Mouse (Mus musculus) liver, embryonic 14.5 days (tissue): ENCODE results near the gene Hist1h4f. TPM values are rescaled to one million over a fixed set of nuclear protein-coding genes. Genes with fewer than 3 reads are reported as not detected.

Experiments
- ATAC-seq: fragments of 200-750 bp; cut with Nextera tagmentation; 2 replicates; pipeline ENCODE4 v1.8.0; 2017; ENCODE audit warnings: moderate number of reproducible peaks, mild to moderate bottlenecking, moderate library complexity; ENCODE audit not compliant: insufficient read depth
- DNase-seq, 3 experiments: peaks; one replicate each; pipeline ENCODE4 v3.0.0-alpha.2; 2012 to 2013; ENCODE audit warnings: low read depth in 3 of 3, low spot score in 3 of 3
- H3K27ac ChIP-seq: fragments of 300-500 bp; sonication (generic); 2 replicates; pipeline ENCODE4 v1.5.1; 2014; ENCODE audit warnings: moderate library complexity, mild to moderate bottlenecking, control low read depth, inconsistent platforms
- H3K27me3 ChIP-seq: fragments of 300-500 bp; sonication (generic); 2 replicates; pipeline ENCODE4 v1.6.1; 2014; ENCODE audit warnings: mild to moderate bottlenecking, low read length, moderate library complexity; ENCODE audit not compliant: control insufficient read depth, insufficient read depth
- H3K36me3 ChIP-seq: fragments of 300-500 bp; sonication (generic); replicated peaks from 2 replicates; pipeline ENCODE4 v1.6.1; 2014; ENCODE audit warnings: low read depth; ENCODE audit not compliant: control insufficient read depth, insufficient read depth
- H3K4me1 ChIP-seq, 2 experiments: fragments of 200-500 bp in 1 of 2; fragments of 300-500 bp in 1 of 2; sonication (generic) in 1 of 2; replicated peaks; 2 replicates each; pipeline ENCODE4 v1.6.1; 2012 to 2014; ENCODE audit warnings: antibody characterized with exemption in 1 of 2, inconsistent platforms in 1 of 2, low read length in 1 of 2; ENCODE audit not compliant: control insufficient read depth in 2 of 2, insufficient read depth in 2 of 2
- H3K4me2 ChIP-seq: fragments of 300-500 bp; sonication (generic); 2 replicates; pipeline ENCODE4 v1.6.1; 2014; ENCODE audit warnings: low read depth, mild to moderate bottlenecking, control low read depth, moderate library complexity
- H3K4me3 ChIP-seq, 2 experiments: fragments of 200-500 bp in 1 of 2; fragments of 300-500 bp in 1 of 2; sonication (generic) in 1 of 2; 2 replicates each; pipeline ENCODE4 v1.5.1; 2012 to 2014; ENCODE audit warnings: low read depth in 2 of 2, low read length in 2 of 2, mild to moderate bottlenecking in 2 of 2, control low read depth in 1 of 2, inconsistent platforms in 1 of 2, moderate library complexity in 1 of 2; ENCODE audit not compliant: insufficient read depth in 1 of 2
- H3K9ac ChIP-seq: fragments of 300-500 bp; sonication (generic); replicated peaks from 2 replicates; pipeline ENCODE4 v1.6.1; 2014; ENCODE audit warnings: mild to moderate bottlenecking, control low read depth, moderate library complexity
- H3K9me3 ChIP-seq: fragments of 300-500 bp; sonication (generic); 2 replicates; pipeline ENCODE4 v1.6.1; 2016; ENCODE audit warnings: low read length, mixed read lengths; ENCODE audit not compliant: control insufficient read depth
- CTCF ChIP-seq: IDR thresholded peaks from 2 replicates; pipeline ENCODE4 v1.5.1; 2016; ENCODE audit warnings: antibody characterized with exemption, low read depth, control low read depth
- EP300 ChIP-seq: IDR thresholded peaks from 2 replicates; pipeline ENCODE4 v1.6.1; 2016; ENCODE audit warnings: antibody characterized with exemption, low read depth
- WGBS: fragments of 180-500 bp; shearing (Covaris S2); extraction: QIAGEN DNeasy Blood & Tissue Kit; methylation state at CpG from one replicate; pipeline ENCODE4 v1.1.7; 2014; ENCODE audit not compliant: insufficient replicate concordance; 5-methylcytosine and 5-hydroxymethylcytosine counted together
- microRNA-seq: library from miRNA; unstranded; fragments of <30 nt; microRNA quantifications from one replicate; pipeline ENCODE4, GENCODE M21; 2016
- polyA plus RNA-seq, 2 experiments: library from polyadenylated mRNA; depleted of rRNA in 1 of 2; stranded (reverse) in 1 of 2; unstranded in 1 of 2; fragments of >200 nt; fragmentation: Nextera tagmentation in 1 of 2; extraction: Ambion mirVana in 1 of 2; gene quantifications; 2 replicates each; pipeline versions ENCODE4 v1.2.1 to v1.2.3; 2012 to 2014

Gene Hist1h4f
- polyA plus RNA-seq, 2 experiments: 0.75 to 17.8 TPM

DNA sequence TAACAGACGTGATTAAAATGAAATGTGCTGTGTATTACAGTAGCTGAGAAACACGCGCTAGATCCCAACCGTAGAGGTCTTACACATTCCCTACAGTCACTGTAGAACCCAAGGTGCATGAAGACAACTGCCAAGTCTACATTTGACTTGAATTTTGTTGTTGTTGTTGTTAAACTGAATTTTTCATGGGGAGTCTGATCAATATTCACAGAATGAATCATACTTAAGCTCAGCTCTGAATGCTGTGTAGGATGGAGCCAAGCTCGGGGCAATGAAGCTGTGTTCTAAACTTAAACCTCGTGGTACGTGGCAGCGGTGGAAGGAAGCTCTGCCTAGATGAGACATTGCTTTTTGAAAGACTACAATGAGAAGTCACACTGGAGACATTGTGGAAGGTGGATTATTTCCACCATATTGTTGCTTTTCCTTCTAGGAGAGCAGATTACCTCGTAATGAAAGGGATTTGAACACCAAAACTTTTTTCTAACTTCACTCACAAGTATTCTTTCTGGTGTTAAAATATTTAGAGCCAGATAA is 49.3 kb downstream of the Hist1h4f start:
- no peak for DNase-seq
- Histone ChIP-seq H3K9me3 (no peaks in the 10 kb centered on the region), H3K4me3 (peak overlapping the region; percentile 27 to 32), H3K27me3 (no peaks in the 10 kb centered on the region), H3K9ac (peak overlapping the region; percentile 54), H3K27ac (0 out of 2 replicates have a peak overlapping the region, but pooled peaks have one; percentile 22), H3K36me3 (no peaks in the 10 kb centered on the region), H3K4me2 (peak overlapping the region; percentile 61), H3K4me1 (peaks cover 26 to 44% of the 10 kb centered on the region in 2 experiments)
- TF ChIP-seq EP300: no peak
- no peak for TF ChIP-seq CTCF
- no peak for ATAC-seq
- 20% methylated on average over 9 of the region's 9 CpGs for WGBS

DNA sequence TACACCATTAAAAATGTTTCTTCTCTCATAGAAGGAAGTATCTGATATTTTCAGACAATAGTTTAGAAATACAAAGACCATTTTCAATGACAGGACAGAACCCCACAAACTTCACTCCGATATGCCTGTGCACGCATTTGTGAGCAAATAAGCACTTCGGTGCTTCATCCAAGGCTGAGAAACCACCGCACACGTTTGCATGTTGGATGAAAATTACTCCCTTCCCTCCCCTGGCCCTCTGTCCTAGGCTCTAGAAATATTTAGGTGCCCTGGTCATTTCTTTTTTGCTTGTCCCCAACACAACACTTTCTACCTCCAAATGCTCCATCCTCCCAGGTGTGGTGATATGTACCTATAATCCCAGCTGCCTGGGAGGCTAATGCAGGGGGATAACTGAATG is 49.9 kb downstream of the Hist1h4f start:
- Histone ChIP-seq H3K9ac (peak overlapping the region; percentile 54), H3K9me3 (no peaks in the 10 kb centered on the region), H3K4me3 (peak overlapping the region; percentile 27 to 61), H3K4me1 (peaks cover 22 to 42% of the 10 kb centered on the region in 2 experiments), H3K27me3 (no peaks in the 10 kb centered on the region), H3K36me3 (no peaks in the 10 kb centered on the region), H3K27ac (no peak overlapping the region), H3K4me2 (peak overlapping the region; percentile 61)
- WGBS: 23% methylated on average over 5 of the region's 5 CpGs
- DNase-seq (no peak), ATAC-seq (no peak)
- TF ChIP-seq CTCF (no peak), EP300 (no peak)

Small RNAs within 50 kb of the gene (microRNA-seq; reads per million reads assigned to microRNA genes)
- gene Gm44297: not detected
- gene Gm44359: not detected
- not detected for gene Gm44394
- 6.3 reads per million, percentile 13 among the genes with 10 or more reads in this experiment for gene n-TStga1

Other genes with a start within 250 kb of the Hist1h4f start
Only the 30 nearest of the 34 such genes appear.
- gene Zfp322a, start 182.4 kb downstream of the Hist1h4f start, polyA plus RNA-seq (2012; rRNA removed): 3.0 and 5.4 TPM in 2 replicates
- gene Zfp322a, start 182.4 kb downstream of the Hist1h4f start, polyA plus RNA-seq (2014; fragmentation: Nextera tagmentation; extraction: Ambion mirVana): 11.9 and 12.5 TPM in 2 replicates
- gene Abt1, start 127.8 kb downstream of the Hist1h4f start, polyA plus RNA-seq (2012; rRNA removed): 2.4 and 4.0 TPM in 2 replicates
- gene Abt1, start 127.8 kb downstream of the Hist1h4f start, polyA plus RNA-seq (2014; fragmentation: Nextera tagmentation; extraction: Ambion mirVana): 5.2 and 5.3 TPM in 2 replicates
- 1.5 and 2.1 TPM in 2 replicates for gene Btn1a1, start 85.7 kb downstream of the Hist1h4f start, polyA plus RNA-seq (2012; rRNA removed)
- 1.5 and 1.8 TPM in 2 replicates for gene Btn1a1, start 85.7 kb downstream of the Hist1h4f start, polyA plus RNA-seq (2014; fragmentation: Nextera tagmentation; extraction: Ambion mirVana)
- gene Btn2a2, start 62.8 kb downstream of the Hist1h4f start, polyA plus RNA-seq (2012; rRNA removed): 0.01 TPM in 1 of 2 replicates, not detected in the other
- gene Btn2a2, start 62.8 kb downstream of the Hist1h4f start, polyA plus RNA-seq (2014; fragmentation: Nextera tagmentation; extraction: Ambion mirVana): not detected in 2 replicates
- gene Hist1h4h, start 20.6 kb downstream of the Hist1h4f start, polyA plus RNA-seq (2012; rRNA removed): 8.6 and 24.1 TPM in 2 replicates
- gene Hist1h4h, start 20.6 kb downstream of the Hist1h4f start, polyA plus RNA-seq (2014; fragmentation: Nextera tagmentation; extraction: Ambion mirVana): 5.3 and 6.1 TPM in 2 replicates
- gene Hist1h2af, start 17.7 kb downstream of the Hist1h4f start, polyA plus RNA-seq (2012; rRNA removed): 375 and 609 TPM in 2 replicates
- 14.2 and 17.4 TPM in 2 replicates for gene Hist1h2af, start 17.7 kb downstream of the Hist1h4f start, polyA plus RNA-seq (2014; fragmentation: Nextera tagmentation; extraction: Ambion mirVana)
- 48.1 and 52.5 TPM in 2 replicates for gene Hist1h3g, start 16.2 kb downstream of the Hist1h4f start, polyA plus RNA-seq (2012; rRNA removed)
- 8.6 and 9.6 TPM in 2 replicates for gene Hist1h3g, start 16.2 kb downstream of the Hist1h4f start, polyA plus RNA-seq (2014; fragmentation: Nextera tagmentation; extraction: Ambion mirVana)
- 6.7 and 8.7 TPM in 2 replicates for gene Hist1h2bh, start 8.3 kb downstream of the Hist1h4f start, polyA plus RNA-seq (2012; rRNA removed)
- 1.2 and 1.4 TPM in 2 replicates for gene Hist1h2bh, start 8.3 kb downstream of the Hist1h4f start, polyA plus RNA-seq (2014; fragmentation: Nextera tagmentation; extraction: Ambion mirVana)
- 5.1 and 13.6 TPM in 2 replicates for gene Hist1h3f, start 7.6 kb downstream of the Hist1h4f start, polyA plus RNA-seq (2012; rRNA removed)
- gene Hist1h3f, start 7.6 kb downstream of the Hist1h4f start, polyA plus RNA-seq (2014; fragmentation: Nextera tagmentation; extraction: Ambion mirVana): 1.00 and 1.1 TPM in 2 replicates
- gene Hist1h1d, start 1.6 kb upstream of the Hist1h4f start, polyA plus RNA-seq (2012; rRNA removed): 0.54 and 0.70 TPM in 2 replicates
- 1.2 and 1.6 TPM in 2 replicates for gene Hist1h1d, start 1.6 kb upstream of the Hist1h4f start, polyA plus RNA-seq (2014; fragmentation: Nextera tagmentation; extraction: Ambion mirVana)
- gene Hist1h3e, start 10.7 kb upstream of the Hist1h4f start, polyA plus RNA-seq (2012; rRNA removed): 25.4 and 53.3 TPM in 2 replicates
- 3.9 and 5.1 TPM in 2 replicates for gene Hist1h3e, start 10.7 kb upstream of the Hist1h4f start, polyA plus RNA-seq (2014; fragmentation: Nextera tagmentation; extraction: Ambion mirVana)
- gene Hist1h2ae, start 19.6 kb upstream of the Hist1h4f start, polyA plus RNA-seq (2012; rRNA removed): 10.8 and 14.3 TPM in 2 replicates
- 150 and 151 TPM in 2 replicates for gene Hist1h2ae, start 19.6 kb upstream of the Hist1h4f start, polyA plus RNA-seq (2014; fragmentation: Nextera tagmentation; extraction: Ambion mirVana)
- 42.1 and 55.9 TPM in 2 replicates for gene Hist1h2bg, start 19.7 kb upstream of the Hist1h4f start, polyA plus RNA-seq (2012; rRNA removed)
- 6.9 and 10.2 TPM in 2 replicates for gene Hist1h2bg, start 19.7 kb upstream of the Hist1h4f start, polyA plus RNA-seq (2014; fragmentation: Nextera tagmentation; extraction: Ambion mirVana)
- 15.9 and 35.2 TPM in 2 replicates for gene Hist1h2bf, start 22.5 kb upstream of the Hist1h4f start, polyA plus RNA-seq (2012; rRNA removed)
- gene Hist1h2bf, start 22.5 kb upstream of the Hist1h4f start, polyA plus RNA-seq (2014; fragmentation: Nextera tagmentation; extraction: Ambion mirVana): 3.4 and 4.4 TPM in 2 replicates
- 10.4 and 25.5 TPM in 2 replicates for gene Hist1h2ad, start 22.7 kb upstream of the Hist1h4f start, polyA plus RNA-seq (2012; rRNA removed)
- gene Hist1h2ad, start 22.7 kb upstream of the Hist1h4f start, polyA plus RNA-seq (2014; fragmentation: Nextera tagmentation; extraction: Ambion mirVana): 4.7 and 5.1 TPM in 2 replicates
- 20.4 and 27.3 TPM in 2 replicates for gene Hist1h3d, start 24.1 kb upstream of the Hist1h4f start, polyA plus RNA-seq (2012; rRNA removed)
- gene Hist1h3d, start 24.1 kb upstream of the Hist1h4f start, polyA plus RNA-seq (2014; fragmentation: Nextera tagmentation; extraction: Ambion mirVana): 7.1 and 7.2 TPM in 2 replicates
- 8.6 and 12.8 TPM in 2 replicates for gene Hist1h4d, start 29.9 kb upstream of the Hist1h4f start, polyA plus RNA-seq (2012; rRNA removed)
- gene Hist1h4d, start 29.9 kb upstream of the Hist1h4f start, polyA plus RNA-seq (2014; fragmentation: Nextera tagmentation; extraction: Ambion mirVana): 152 and 155 TPM in 2 replicates
- 2.8 and 3.3 TPM in 2 replicates for gene Hist1h2be, start 69.5 kb upstream of the Hist1h4f start, polyA plus RNA-seq (2012; rRNA removed)
- 0.95 and 1.3 TPM in 2 replicates for gene Hist1h2be, start 69.5 kb upstream of the Hist1h4f start, polyA plus RNA-seq (2014; fragmentation: Nextera tagmentation; extraction: Ambion mirVana)
- gene Hist1h1e, start 70.9 kb upstream of the Hist1h4f start, polyA plus RNA-seq (2012; rRNA removed): 6.3 and 8.0 TPM in 2 replicates
- 23.1 and 24.4 TPM in 2 replicates for gene Hist1h1e, start 70.9 kb upstream of the Hist1h4f start, polyA plus RNA-seq (2014; fragmentation: Nextera tagmentation; extraction: Ambion mirVana)
- 1.5 and 1.8 TPM in 2 replicates for gene Hist1h2ac, start 132.3 kb upstream of the Hist1h4f start, polyA plus RNA-seq (2012; rRNA removed)
- gene Hist1h2ac, start 132.3 kb upstream of the Hist1h4f start, polyA plus RNA-seq (2014; fragmentation: Nextera tagmentation; extraction: Ambion mirVana): 1.1 and 1.3 TPM in 2 replicates
- gene Hist1h2bc, start 132.6 kb upstream of the Hist1h4f start, polyA plus RNA-seq (2012; rRNA removed): 67.1 and 79.7 TPM in 2 replicates
- 104 and 106 TPM in 2 replicates for gene Hist1h2bc, start 132.6 kb upstream of the Hist1h4f start, polyA plus RNA-seq (2014; fragmentation: Nextera tagmentation; extraction: Ambion mirVana)
- 0.13 TPM in 1 of 2 replicates, not detected in the other for gene Hist1h1t, start 144.2 kb upstream of the Hist1h4f start, polyA plus RNA-seq (2012; rRNA removed)
- gene Hist1h1t, start 144.2 kb upstream of the Hist1h4f start, polyA plus RNA-seq (2014; fragmentation: Nextera tagmentation; extraction: Ambion mirVana): not detected in 2 replicates
- gene Hist1h4c, start 146.8 kb upstream of the Hist1h4f start, polyA plus RNA-seq (2012; rRNA removed): 3.5 and 6.2 TPM in 2 replicates
- gene Hist1h4c, start 146.8 kb upstream of the Hist1h4f start, polyA plus RNA-seq (2014; fragmentation: Nextera tagmentation; extraction: Ambion mirVana): 8.5 and 10.1 TPM in 2 replicates
- 2.8 and 3.4 TPM in 2 replicates for gene Hfe, start 159.2 kb upstream of the Hist1h4f start, polyA plus RNA-seq (2012; rRNA removed)
- 10.8 and 12.2 TPM in 2 replicates for gene Hfe, start 159.2 kb upstream of the Hist1h4f start, polyA plus RNA-seq (2014; fragmentation: Nextera tagmentation; extraction: Ambion mirVana)
- 37.4 and 46.8 TPM in 2 replicates for gene Hist1h1c, start 187.2 kb upstream of the Hist1h4f start, polyA plus RNA-seq (2012; rRNA removed)
- gene Hist1h1c, start 187.2 kb upstream of the Hist1h4f start, polyA plus RNA-seq (2014; fragmentation: Nextera tagmentation; extraction: Ambion mirVana): 72.5 and 86.6 TPM in 2 replicates
- 48.5 and 88.2 TPM in 2 replicates for gene Hist1h3c, start 194.0 kb upstream of the Hist1h4f start, polyA plus RNA-seq (2012; rRNA removed)
- gene Hist1h3c, start 194.0 kb upstream of the Hist1h4f start, polyA plus RNA-seq (2014; fragmentation: Nextera tagmentation; extraction: Ambion mirVana): 3.6 and 5.7 TPM in 2 replicates
- 20.0 and 34.0 TPM in 2 replicates for gene Hist1h2bb, start 195.1 kb upstream of the Hist1h4f start, polyA plus RNA-seq (2012; rRNA removed)
- 2.6 and 3.5 TPM in 2 replicates for gene Hist1h2bb, start 195.1 kb upstream of the Hist1h4f start, polyA plus RNA-seq (2014; fragmentation: Nextera tagmentation; extraction: Ambion mirVana)
- gene Hist1h2ab, start 199.5 kb upstream of the Hist1h4f start, polyA plus RNA-seq (2012; rRNA removed): 45.2 and 45.3 TPM in 2 replicates
- 70.4 and 74.8 TPM in 2 replicates for gene Hist1h2ab, start 199.5 kb upstream of the Hist1h4f start, polyA plus RNA-seq (2014; fragmentation: Nextera tagmentation; extraction: Ambion mirVana)
- gene Hist1h3b, start 200.6 kb upstream of the Hist1h4f start, polyA plus RNA-seq (2012; rRNA removed): 40.0 and 45.7 TPM in 2 replicates
- 8.9 and 11.4 TPM in 2 replicates for gene Hist1h3b, start 200.6 kb upstream of the Hist1h4f start, polyA plus RNA-seq (2014; fragmentation: Nextera tagmentation; extraction: Ambion mirVana)
- 9.2 and 21.6 TPM in 2 replicates for gene Hist1h4b, start 205.4 kb upstream of the Hist1h4f start, polyA plus RNA-seq (2012; rRNA removed)
- gene Hist1h4b, start 205.4 kb upstream of the Hist1h4f start, polyA plus RNA-seq (2014; fragmentation: Nextera tagmentation; extraction: Ambion mirVana): 4.5 and 5.1 TPM in 2 replicates